Mouse (Mus musculus): ENCODE data around the gene Rnf212.

GRCm38 (mm10) chr5:108692271-108692670, 82.5 kb downstream of the Rnf212 start, which contains the start of gene Fgfrl1:
- TF ChIP-seq CTCF (IDR thresholded peaks at IDR 0.05; ENCODE audit: insufficient read depth, low read length) (peak; percentile 46), POLR2A (IDR thresholded peaks at IDR 0.05; ENCODE audit: borderline replicate concordance, extremely low read depth, low read depth, low read length) (no peak)

Measured in lung, adult 2 months (tissue).